Mouse (Mus musculus): ENCODE data around the gene Erv3. TPM values are rescaled to one million over a fixed set of nuclear protein-coding genes. Genes with fewer than 3 reads are reported as not detected.
A peak's percentile ranks its signal among the peaks of the same experiment; 100 is the strongest.

Gene Erv3
- polyA plus RNA-seq, 1 experiment, result not detected

GRCm38 (mm10) chr2:131813437-131813836 is 46.1 kb downstream of the Erv3 start:
- no peak overlapping the region for H3K4me3 ChIP-seq (ENCODE audit: insufficient read depth, low read length)
- no peak for TF ChIP-seq CTCF (IDR thresholded peaks at IDR 0.05; ENCODE audit: borderline replicate concordance, insufficient read depth, low read length)
- TF ChIP-seq POLR2A (IDR thresholded peaks at IDR 0.05; ENCODE audit: low read depth, low read length), result no peak
- no peak overlapping the region for H3K27ac ChIP-seq (ENCODE audit: insufficient read depth, low read length)
- H3K4me1 ChIP-seq (ENCODE audit: control insufficient read depth, insufficient read depth, low read length), result no peaks in the 10 kb centered on the region

GRCm38 (mm10) chr2:131812480-131813137 is 46.9 kb downstream of the Erv3 start:
- H3K4me3 ChIP-seq (ENCODE audit: insufficient read depth, low read length), result no peak overlapping the region
- H3K27ac ChIP-seq (ENCODE audit: insufficient read depth, low read length), result no peak overlapping the region
- TF ChIP-seq POLR2A (IDR thresholded peaks at IDR 0.05; ENCODE audit: low read depth, low read length), result no peak
- peak; percentile 43 for TF ChIP-seq CTCF (IDR thresholded peaks at IDR 0.05; ENCODE audit: borderline replicate concordance, insufficient read depth, low read length)
- H3K4me1 ChIP-seq (ENCODE audit: control insufficient read depth, insufficient read depth, low read length), result no peaks in the 10 kb centered on the region

DNA sequence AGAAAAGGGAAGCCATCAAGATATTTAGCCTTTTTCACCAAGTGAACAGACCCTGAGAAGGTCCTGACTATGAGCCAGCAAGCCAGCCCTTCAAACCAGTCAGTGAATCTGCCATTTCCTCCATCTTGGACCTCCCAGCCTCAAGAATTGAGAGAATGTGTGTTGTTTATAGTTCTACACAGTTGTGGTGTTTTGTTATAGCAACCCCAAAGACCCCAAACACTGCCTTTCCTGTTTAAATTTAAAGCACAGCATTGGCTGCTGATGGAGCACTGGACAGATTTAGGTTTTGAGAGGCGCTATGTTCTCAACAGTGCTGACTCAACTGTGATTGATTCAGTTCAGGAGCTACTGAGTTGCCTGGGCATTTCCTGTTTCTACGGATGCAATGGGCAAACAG is 47.9 kb downstream of the Erv3 start:
- H3K27ac ChIP-seq (ENCODE audit: insufficient read depth, low read length), result no peak overlapping the region
- TF ChIP-seq POLR2A (IDR thresholded peaks at IDR 0.05; ENCODE audit: low read depth, low read length) (no peak), CTCF (IDR thresholded peaks at IDR 0.05; ENCODE audit: borderline replicate concordance, insufficient read depth, low read length) (no peak)
- peaks cover 2% of the 10 kb centered on the region; the same call in 1 of the 2 replicates for H3K4me1 ChIP-seq (ENCODE audit: control insufficient read depth, insufficient read depth, low read length)
- H3K4me3 ChIP-seq (ENCODE audit: insufficient read depth, low read length), result no peak overlapping the region

GRCm38 (mm10) chr2:131808856-131809255 is 50.7 kb downstream of the Erv3 start:
- TF ChIP-seq POLR2A (IDR thresholded peaks at IDR 0.05; ENCODE audit: low read depth, low read length), result no peak
- no peak overlapping the region for H3K27ac ChIP-seq (ENCODE audit: insufficient read depth, low read length)
- H3K4me3 ChIP-seq (ENCODE audit: insufficient read depth, low read length), result no peak overlapping the region
- peaks cover 3% of the 10 kb centered on the region; the same call in 1 of the 2 replicates for H3K4me1 ChIP-seq (ENCODE audit: control insufficient read depth, insufficient read depth, low read length)

GRCm38 (mm10) chr2:131807660-131808059 is 51.9 kb downstream of the Erv3 start:
- TF ChIP-seq POLR2A (IDR thresholded peaks at IDR 0.05; ENCODE audit: low read depth, low read length) (no peak), CTCF (IDR thresholded peaks at IDR 0.05; ENCODE audit: borderline replicate concordance, insufficient read depth, low read length) (peak; percentile 64; the same call in 1 of the 2 replicates)
- no peak overlapping the region for H3K4me3 ChIP-seq (ENCODE audit: insufficient read depth, low read length)
- H3K4me1 ChIP-seq (ENCODE audit: control insufficient read depth, insufficient read depth, low read length), result peaks cover 3% of the 10 kb centered on the region; the same call in 1 of the 2 replicates
- no peak overlapping the region for H3K27ac ChIP-seq (ENCODE audit: insufficient read depth, low read length)

GRCm38 (mm10) chr2:131806863-131807262 is 52.7 kb downstream of the Erv3 start:
- TF ChIP-seq CTCF (IDR thresholded peaks at IDR 0.05; ENCODE audit: borderline replicate concordance, insufficient read depth, low read length) (no peak), POLR2A (IDR thresholded peaks at IDR 0.05; ENCODE audit: low read depth, low read length) (no peak)
- Histone ChIP-seq H3K4me1 (ENCODE audit: control insufficient read depth, insufficient read depth, low read length) (peaks cover 3% of the 10 kb centered on the region; the same call in 1 of the 2 replicates), H3K27ac (ENCODE audit: insufficient read depth, low read length) (no peak overlapping the region), H3K4me3 (ENCODE audit: insufficient read depth, low read length) (no peak overlapping the region)

GRCm38 (mm10) chr2:131805306-131805705 is 54.2 kb downstream of the Erv3 start:
- Histone ChIP-seq H3K27ac (ENCODE audit: insufficient read depth, low read length) (no peak overlapping the region), H3K4me3 (ENCODE audit: insufficient read depth, low read length) (no peak overlapping the region), H3K4me1 (ENCODE audit: control insufficient read depth, insufficient read depth, low read length) (peaks cover 3% of the 10 kb centered on the region; the same call in 1 of the 2 replicates)
- TF ChIP-seq POLR2A (IDR thresholded peaks at IDR 0.05; ENCODE audit: low read depth, low read length), result no peak

DNA sequence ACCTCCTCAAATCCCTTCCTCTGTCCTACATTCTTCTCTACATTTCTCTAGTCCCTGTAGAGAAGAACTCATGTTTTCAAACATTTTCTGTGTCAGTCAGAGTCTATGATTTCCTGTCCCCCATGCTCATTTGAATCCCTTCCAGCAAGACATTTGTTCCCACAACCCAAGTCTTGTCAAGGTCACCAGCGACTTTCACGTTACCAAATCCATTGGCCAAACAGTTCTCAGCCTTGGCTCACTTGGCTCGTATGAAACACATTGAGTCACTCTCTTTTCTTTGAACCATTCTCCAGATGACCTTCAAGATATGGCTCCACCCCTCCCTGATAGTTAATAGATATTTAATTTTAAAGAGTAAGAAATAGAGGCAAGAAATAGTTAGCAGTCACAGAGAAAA is 55.7 kb downstream of the Erv3 start:
- H3K27ac ChIP-seq (ENCODE audit: insufficient read depth, low read length), result no peak overlapping the region
- H3K4me3 ChIP-seq (ENCODE audit: insufficient read depth, low read length), result no peak overlapping the region
- no peak for TF ChIP-seq CTCF (IDR thresholded peaks at IDR 0.05; ENCODE audit: borderline replicate concordance, insufficient read depth, low read length)
- no peak for TF ChIP-seq POLR2A (IDR thresholded peaks at IDR 0.05; ENCODE audit: low read depth, low read length)
- peaks cover 6% of the 10 kb centered on the region for H3K4me1 ChIP-seq (ENCODE audit: control insufficient read depth, insufficient read depth, low read length)

Other genes starting within 250 kb of the Erv3 start
- gene Prnp, start 50.2 kb upstream of the Erv3 start, polyA plus RNA-seq (2011; ENCODE audit: insufficient read length, low read depth, missing spikeins), result 207 and 213 TPM in 2 replicates
- not detected in 2 replicates for gene Prn, start 50.2 kb upstream of the Erv3 start, polyA plus RNA-seq (2011; ENCODE audit: insufficient read length, low read depth, missing spikeins)
- gene Prnd, start 91.1 kb upstream of the Erv3 start, polyA plus RNA-seq (2011; ENCODE audit: insufficient read length, low read depth, missing spikeins), result 1.3 and 1.5 TPM in 2 replicates
- gene Rassf2, start 170.5 kb upstream of the Erv3 start, polyA plus RNA-seq (2011; ENCODE audit: insufficient read length, low read depth, missing spikeins), result 3.6 and 11.9 TPM in 2 replicates

Data from embryonic fibroblast, embryonic 13.5 days (primary cell).